Mouse (Mus musculus) cerebellum, postnatal 14 days (tissue): Measurements from ENCODE around the gene Gtf2f1.
"Not testable (repeated sequence)": the region's sequence is repeated elsewhere in the genome, so short reads cannot be mapped to it uniquely, and the experiment has no call there.

ENCODE experiments used
- DNase-seq, 2 experiments: peaks; one replicate each; pipeline ENCODE4 v3.0.0; 2021; ENCODE audit warnings: mixed read lengths in 2 of 2

Gene Gtf2f1

GRCm38 (mm10) chr17:57011236-57012141 lies at the start of gene Gtf2f1, which contains the start of gene Gm17949:
Gene Gtf2f1 (minus strand): TSS chr17:57011288.
Gene Gm17949 (plus strand): TSS chr17:57011469.
- DNase-seq, result peak; percentile 97

- peak; percentile 97 for DNase-seq
These were observed 49.2 kb upstream of the Gtf2f1 start for GRCm38 (mm10) chr17:57060231-57060801.

GRCm38 (mm10) chr17:57059486-57059977 lies 48.4 kb upstream of the Gtf2f1 start, which contains the start of gene Slc25a23:
Gene Slc25a23 (minus strand): TSS chr17:57059863.
- peak; percentile 86 to 89 for DNase-seq

GRCm38 (mm10) chr17:57058891-57059485 lies 47.9 kb upstream of the Gtf2f1 start, which contains the start of gene Crb3:
Gene Crb3 (plus strand): TSS chr17:57059105.
- peak; percentile 63 to 73 for DNase-seq

- no peak for DNase-seq
These were observed 45.2 kb upstream of the Gtf2f1 start for GRCm38 (mm10) chr17:57056246-57056645.

- not testable (repeated sequence) for DNase-seq
These were observed 40.6 kb upstream of the Gtf2f1 start for GRCm38 (mm10) chr17:57051679-57052078.

- no peak for DNase-seq
These were observed 37.7 kb upstream of the Gtf2f1 start for GRCm38 (mm10) chr17:57048816-57049215.

GRCm38 (mm10) chr17:57047406-57047805 lies 36.3 kb upstream of the Gtf2f1 start:
- peak in 1 of 2 experiments; percentile 39 for DNase-seq

- DNase-seq, result no peak
These were observed 30.5 kb upstream of the Gtf2f1 start, which contains the start of gene Slc25a41 for GRCm38 (mm10) chr17:57041554-57041953. Gene Slc25a41 (minus strand): TSS chr17:57041654.

- DNase-seq, result no peak
These were observed 27.9 kb upstream of the Gtf2f1 start for GRCm38 (mm10) chr17:57038978-57039377.

GRCm38 (mm10) chr17:57032854-57033253 lies 21.8 kb upstream of the Gtf2f1 start:
- DNase-seq, result no peak

GRCm38 (mm10) chr17:57031661-57032420 lies 20.8 kb upstream of the Gtf2f1 start:
- DNase-seq, result peak; percentile 99

- peak; percentile 72 to 75 for DNase-seq
These were observed 20.0 kb upstream of the Gtf2f1 start, which contains the start of gene Khsrp for GRCm38 (mm10) chr17:57030931-57031660. Gene Khsrp (minus strand): TSS chr17:57031522.

- DNase-seq, result no peak
These were observed 18.6 kb upstream of the Gtf2f1 start for GRCm38 (mm10) chr17:57029691-57030090.

GRCm38 (mm10) chr17:57027471-57027870 lies 16.4 kb upstream of the Gtf2f1 start:
- no peak for DNase-seq

- no peak for DNase-seq
These were observed 9.9 kb upstream of the Gtf2f1 start for GRCm38 (mm10) chr17:57020960-57021359.

- no peak for DNase-seq
These were observed 8.6 kb upstream of the Gtf2f1 start for GRCm38 (mm10) chr17:57019693-57020092.

- DNase-seq, result peak in 1 of 2 experiments; percentile 38
These were observed 1.2 kb upstream of the Gtf2f1 start for GRCm38 (mm10) chr17:57012245-57012795.

GRCm38 (mm10) chr17:57010911-57011235 lies 215 bp downstream of the Gtf2f1 start:
- DNase-seq, result no peak

- peak; percentile 41 to 63 for DNase-seq
These were observed 3.8 kb downstream of the Gtf2f1 start for GRCm38 (mm10) chr17:57007137-57007905.
